Mouse (Mus musculus): ENCODE data around the gene Metap1.
A peak's percentile ranks its signal among the peaks of the same experiment; 100 is the strongest.

Gene Metap1

DNA sequence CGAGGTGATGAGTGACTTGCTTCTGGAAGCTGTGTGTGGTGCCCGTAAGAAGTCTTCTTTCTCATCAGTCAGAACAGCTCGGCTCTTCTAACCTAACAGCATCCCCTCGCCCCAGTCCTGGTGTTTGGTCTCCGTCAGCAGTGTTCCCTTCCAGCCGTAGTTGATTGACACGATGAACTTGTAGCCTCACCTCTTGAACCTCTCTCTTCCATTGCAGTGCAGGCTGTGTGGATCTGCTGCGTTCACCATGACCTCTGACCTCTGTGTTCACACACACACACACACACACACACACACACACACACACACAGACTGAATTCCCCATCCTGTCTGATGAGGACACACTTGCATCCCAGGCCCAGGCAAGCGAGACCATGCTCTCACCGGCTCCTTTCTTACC lies 37.1 kb downstream of the Metap1 start:
- no peak for DNase-seq (ENCODE audit: low read depth, low spot score)

DNA sequence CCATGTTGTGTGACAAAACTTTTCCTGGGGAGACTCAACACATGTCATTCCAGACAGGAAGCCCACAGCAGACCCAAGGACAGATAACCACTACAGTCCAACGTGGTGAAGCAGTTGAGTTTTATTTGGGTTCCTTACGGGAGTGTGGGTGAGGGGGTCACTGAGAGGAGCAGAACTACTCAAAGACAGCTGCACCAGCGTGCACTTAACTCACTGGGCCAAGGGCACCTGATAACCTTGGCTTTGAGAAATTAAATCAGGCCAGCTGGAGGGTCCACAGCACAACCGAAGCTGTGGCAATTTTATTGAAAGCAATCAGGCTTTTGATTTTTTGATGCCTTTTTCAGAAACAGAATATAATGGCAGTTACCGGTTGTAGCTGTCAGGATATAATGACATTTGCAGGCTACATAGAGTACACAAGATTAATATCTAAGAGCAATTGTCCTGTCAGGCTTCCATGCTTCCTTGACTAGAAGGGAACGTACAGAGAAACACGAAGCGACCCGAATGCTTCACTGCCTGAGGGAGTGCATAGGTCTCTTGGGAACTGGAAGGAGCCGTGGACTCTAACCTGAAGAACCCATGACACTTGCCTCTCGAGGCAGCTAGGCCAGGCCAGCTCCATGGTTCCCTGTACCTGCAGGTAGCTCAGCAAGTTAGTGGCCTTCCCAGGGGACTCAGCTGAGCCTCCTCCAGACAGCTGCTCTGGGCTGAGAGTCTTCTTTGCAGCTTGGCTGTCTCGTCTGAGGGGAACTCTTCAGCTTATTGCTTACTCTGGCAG lies 41.0 kb downstream of the Metap1 start:
- no peak for DNase-seq (ENCODE audit: low read depth, low spot score)

DNA sequence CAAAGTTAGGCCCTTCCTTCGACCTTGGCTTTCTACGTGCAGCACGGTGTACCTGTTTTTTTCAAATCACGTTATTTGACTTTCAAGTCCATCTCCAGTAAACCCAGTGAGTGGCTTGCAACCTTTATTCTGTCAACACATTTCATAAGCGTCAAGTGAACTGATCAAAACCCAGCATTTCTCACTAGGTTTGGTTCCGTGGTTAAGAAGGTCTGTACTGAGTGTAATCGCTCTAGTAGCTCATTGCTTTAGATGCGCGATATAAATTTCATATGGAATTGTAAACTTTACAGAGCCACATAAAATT lies 45.9 kb downstream of the Metap1 start:
- no peak for DNase-seq (ENCODE audit: low read depth, low spot score)

- DNase-seq (ENCODE audit: low read depth, low spot score), result peak; percentile 91
Observed at GRCm38 (mm10) chr3:138442612-138443464, 46.5 kb downstream of the Metap1 start, which contains the start of gene Adh5. TSS of gene Adh5 (plus strand) at chr3:138443093.

- DNase-seq (ENCODE audit: low read depth, low spot score), result no peak
Observed at GRCm38 (mm10) chr3:138442203-138442602, 47.1 kb downstream of the Metap1 start.

DNA sequence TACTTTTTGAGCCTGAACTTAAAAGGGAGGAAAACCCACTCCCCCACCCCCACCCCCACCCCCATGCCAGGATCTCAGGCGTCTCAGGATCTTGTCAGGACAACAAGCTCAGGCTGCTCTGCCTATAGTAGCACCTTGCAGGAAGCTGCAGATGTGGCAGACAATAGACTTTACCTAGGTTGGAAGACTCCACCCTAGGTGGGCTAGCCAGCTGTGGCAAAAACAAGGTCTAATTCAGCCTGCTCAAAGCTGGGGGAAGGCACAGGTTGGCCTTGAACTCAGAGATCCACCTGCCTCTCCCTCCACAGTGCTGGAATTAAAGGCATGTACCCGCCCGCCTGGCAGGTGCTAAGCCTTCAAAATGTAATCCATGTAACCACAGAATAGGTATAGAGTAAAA lies 50.6 kb downstream of the Metap1 start:
- DNase-seq (ENCODE audit: low read depth, low spot score), result no peak

DNA sequence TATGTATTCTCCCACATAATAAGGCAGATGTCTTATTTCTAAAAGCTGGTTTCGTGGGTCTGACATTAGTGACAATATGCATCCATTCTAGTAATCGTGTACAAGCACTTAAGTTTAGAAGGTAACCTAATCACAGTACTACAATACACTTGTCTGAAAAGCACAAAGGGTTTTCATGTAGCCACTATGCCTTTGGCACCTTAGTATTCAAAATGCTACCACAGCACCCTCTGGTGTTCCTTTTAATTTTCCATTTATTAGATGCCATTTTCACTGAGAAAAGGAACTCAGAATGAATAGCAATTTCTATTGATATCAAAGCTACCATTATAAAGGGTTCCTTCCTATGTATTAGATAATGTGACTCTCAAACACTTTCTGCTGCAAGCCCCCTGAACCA lies 57.5 kb downstream of the Metap1 start:
- DNase-seq (ENCODE audit: low read depth, low spot score), result no peak

- DNase-seq (ENCODE audit: low read depth, low spot score), result no peak
Observed at GRCm38 (mm10) chr3:138430360-138430976, 58.8 kb downstream of the Metap1 start.

- DNase-seq (ENCODE audit: low read depth, low spot score), result no peak
Observed at GRCm38 (mm10) chr3:138424247-138424646, 65.1 kb downstream of the Metap1 start.

DNA sequence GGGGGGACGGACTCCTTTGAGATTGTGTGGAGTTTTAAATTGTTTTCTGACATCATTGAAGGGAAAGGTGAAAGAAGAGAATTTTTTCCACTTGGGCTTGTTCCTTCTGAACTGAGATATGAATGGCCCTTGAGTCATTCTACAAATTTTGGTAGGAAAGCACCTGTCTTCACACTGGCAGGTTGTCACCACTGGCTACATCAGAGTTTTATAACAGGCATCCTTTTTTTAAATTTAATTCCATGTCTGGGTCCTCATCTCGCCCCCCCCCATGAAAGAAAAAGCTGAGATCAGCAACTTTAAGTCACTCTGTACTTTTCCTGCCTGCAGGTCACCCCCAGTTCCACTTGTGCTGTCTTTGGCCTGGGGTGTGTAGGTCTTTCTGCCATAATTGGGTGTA lies 65.7 kb downstream of the Metap1 start:
- no peak for DNase-seq (ENCODE audit: low read depth, low spot score)

GRCm38 (mm10) chr3:138420385-138420784 lies 68.9 kb downstream of the Metap1 start:
- no peak for DNase-seq (ENCODE audit: low read depth, low spot score)

GRCm38 (mm10) chr3:138419369-138419768 lies 69.9 kb downstream of the Metap1 start:
- no peak for DNase-seq (ENCODE audit: low read depth, low spot score)

DNA sequence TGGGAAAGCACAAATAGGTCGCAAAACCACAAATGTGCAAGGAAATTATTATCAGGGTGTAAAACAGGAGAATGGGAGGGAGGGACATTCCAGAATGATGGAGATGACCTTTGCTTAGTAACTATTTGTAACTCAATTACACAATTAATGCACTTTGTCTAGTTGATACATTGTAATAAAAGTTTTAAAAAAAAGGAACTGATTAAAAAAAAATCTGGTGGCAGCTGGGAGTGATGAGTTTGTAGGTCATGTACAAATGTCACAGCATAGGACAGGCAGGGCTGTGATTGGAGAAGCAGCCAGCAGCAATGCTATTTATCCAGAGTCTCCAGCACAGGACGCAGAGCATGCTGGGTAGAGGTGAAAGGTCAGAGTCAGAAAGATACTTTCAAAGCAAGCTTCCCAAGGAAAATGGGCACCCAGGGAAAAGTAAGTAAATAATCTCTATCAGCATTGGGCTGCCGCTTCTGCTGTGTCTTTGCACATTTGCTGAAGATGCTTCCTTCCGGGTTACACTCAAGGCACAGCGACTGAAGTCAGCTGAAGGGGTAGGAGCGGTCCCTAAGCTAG lies 74.1 kb downstream of the Metap1 start, which contains the start of gene Adh4:
Adh4 (plus strand) TSS at position 346 of the 570 bp plus-strand sequence.
- DNase-seq (ENCODE audit: low read depth, low spot score), result no peak

DNA sequence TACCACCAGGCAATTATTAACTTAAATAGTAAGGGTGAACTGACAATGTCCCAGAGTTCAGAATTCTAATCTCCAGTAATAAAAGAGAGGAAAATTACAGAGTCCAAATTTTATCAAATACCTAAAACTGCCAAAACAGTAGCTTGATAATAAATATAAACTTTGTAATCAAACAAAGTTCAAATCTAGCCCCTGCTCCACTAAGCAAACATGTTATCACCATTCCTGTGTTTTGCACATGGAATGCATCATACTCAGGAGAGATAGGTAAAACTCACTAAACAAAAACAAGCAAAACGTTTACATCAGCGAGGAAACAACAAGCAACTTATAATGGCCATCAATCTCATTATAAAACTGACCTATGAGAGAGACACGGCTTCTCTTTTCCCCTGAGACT lies 79.1 kb downstream of the Metap1 start:
- no peak for DNase-seq (ENCODE audit: low read depth, low spot score)

GRCm38 (mm10) chr3:138409585-138409984 lies 79.7 kb downstream of the Metap1 start:
- DNase-seq (ENCODE audit: low read depth, low spot score), result no peak
